Mouse (Mus musculus) brain, embryonic 18.5 days (tissue): Measurements from ENCODE around the gene Ctbp1.

ENCODE experiments used
- DNase-seq: peaks from one replicate; pipeline ENCODE4 v3.0.0-alpha.2; 2012; ENCODE audit warnings: low read depth, low spot score

Ctbp1 gene

DNA sequence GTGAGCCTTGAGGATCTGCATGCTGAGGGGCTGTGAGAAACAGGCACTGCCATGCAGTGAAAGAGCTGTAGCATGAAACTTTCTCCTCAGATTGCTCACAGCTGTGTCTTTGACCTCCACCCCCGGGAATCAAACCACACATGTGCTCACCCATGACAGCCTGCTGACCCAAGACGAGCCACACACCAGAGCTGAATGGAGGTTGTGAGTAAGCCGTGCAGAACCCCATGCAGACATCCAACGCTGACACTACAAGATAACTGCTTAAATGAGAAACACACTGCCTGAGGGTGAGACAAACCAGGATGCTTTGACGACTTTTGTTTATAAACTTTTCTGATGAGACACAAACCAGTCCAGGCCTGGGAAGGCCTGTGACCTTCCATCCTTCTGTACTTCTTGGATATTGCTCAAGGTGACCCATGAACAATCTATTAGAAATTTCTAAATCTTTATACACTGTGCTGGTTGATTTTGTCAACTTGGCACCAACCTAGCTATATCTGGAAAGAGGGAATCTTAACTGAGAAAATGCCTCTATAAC lies 30.3 kb downstream of the Ctbp1 start:
- no peak for DNase-seq

- no peak for DNase-seq
These were observed 34.9 kb downstream of the Ctbp1 start for GRCm38 (mm10) chr5:33239934-33240333.

GRCm38 (mm10) chr5:33239111-33239714 lies 35.6 kb downstream of the Ctbp1 start:
- no peak for DNase-seq

- no peak for DNase-seq
These were observed 36.5 kb downstream of the Ctbp1 start for GRCm38 (mm10) chr5:33238256-33238645.

DNA sequence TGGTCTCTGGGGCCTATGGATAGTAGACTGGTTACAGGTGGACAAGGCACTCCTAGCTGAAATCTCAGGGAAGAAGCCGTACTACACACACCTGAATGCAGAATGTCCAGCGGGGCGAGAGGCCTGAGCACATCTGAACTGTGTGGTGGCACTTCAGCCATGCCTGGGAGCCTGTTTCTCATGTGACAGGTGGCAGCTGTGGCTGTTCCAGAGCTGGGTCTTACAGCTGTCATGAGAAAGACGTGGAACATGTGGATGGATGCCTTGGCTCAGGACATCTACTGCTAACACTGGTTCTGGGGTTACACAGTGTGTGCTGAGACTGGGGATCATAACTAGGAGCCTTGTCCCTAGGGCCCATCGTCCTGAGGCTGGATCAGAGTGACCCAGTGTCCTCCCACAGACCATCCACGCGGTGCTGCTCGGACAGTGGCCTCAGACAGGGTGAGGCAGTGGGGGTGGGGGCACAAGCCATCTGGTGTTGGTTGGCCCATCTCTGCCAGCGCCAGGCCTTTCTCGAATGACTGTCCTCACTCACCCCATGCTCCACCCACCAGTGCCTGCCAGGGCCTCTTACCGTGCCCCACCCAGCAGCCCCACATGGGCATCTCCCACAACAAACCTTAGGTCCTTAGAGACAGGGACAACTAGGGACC lies 37.1 kb downstream of the Ctbp1 start:
- no peak for DNase-seq

DNA sequence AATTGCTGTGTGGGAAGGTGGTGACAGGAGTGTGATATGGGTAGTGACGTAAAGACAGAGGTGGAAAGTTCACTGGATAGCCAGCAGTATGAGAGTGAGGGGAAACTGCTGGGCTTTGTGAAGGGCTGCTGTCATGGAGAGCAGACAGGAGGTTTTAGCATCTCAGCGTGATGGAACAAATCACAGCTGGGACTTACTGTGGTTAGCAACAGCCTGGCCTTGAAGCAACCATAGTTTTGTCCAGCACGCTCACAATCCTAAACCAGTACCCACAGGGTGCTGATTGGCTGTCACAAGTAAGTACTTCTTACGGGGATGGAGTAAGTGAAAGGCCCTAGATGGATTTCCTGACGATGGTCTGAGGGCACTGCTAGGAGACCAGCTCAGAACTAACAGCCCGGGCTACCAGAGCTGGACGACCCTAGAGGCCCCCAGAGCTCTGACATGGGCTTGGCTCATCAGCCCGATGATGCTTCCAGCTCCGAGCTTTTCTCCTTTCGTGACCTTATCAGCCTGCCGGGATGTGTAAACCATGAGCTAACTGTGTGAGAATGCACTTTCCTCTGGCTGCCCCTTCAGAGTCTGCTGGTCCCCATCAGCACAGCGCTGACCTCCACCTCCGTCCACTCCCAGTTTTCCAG lies 40.3 kb downstream of the Ctbp1 start:
- no peak for DNase-seq

GRCm38 (mm10) chr5:33232791-33233190 lies 42.0 kb downstream of the Ctbp1 start:
- no peak for DNase-seq

- no peak for DNase-seq
These were observed 44.5 kb downstream of the Ctbp1 start for GRCm38 (mm10) chr5:33230285-33230684.

GRCm38 (mm10) chr5:33228428-33228827 lies 46.4 kb downstream of the Ctbp1 start:
- no peak for DNase-seq

GRCm38 (mm10) chr5:33225673-33226072 lies 49.1 kb downstream of the Ctbp1 start:
- DNase-seq = no peak

DNA sequence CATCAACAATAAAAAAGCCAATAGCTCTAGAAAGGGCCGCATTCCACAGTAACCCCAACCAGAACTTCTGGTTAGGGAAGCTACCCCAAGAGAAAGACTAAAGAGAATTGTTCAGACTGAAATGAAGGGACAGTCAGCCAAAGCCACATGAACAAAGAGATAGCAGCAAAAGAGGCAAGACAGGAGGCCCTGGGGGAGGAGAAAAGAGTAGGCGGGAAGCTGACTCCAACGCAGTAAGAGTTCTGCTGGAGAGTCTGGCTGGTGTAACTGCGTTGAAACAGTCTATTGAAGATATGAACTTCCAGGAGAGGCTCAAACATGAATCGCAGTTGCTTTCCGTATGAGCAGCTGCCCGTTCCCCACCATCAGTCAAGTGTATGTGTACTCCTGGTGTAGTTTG lies 50.3 kb downstream of the Ctbp1 start:
- no peak for DNase-seq

DNA sequence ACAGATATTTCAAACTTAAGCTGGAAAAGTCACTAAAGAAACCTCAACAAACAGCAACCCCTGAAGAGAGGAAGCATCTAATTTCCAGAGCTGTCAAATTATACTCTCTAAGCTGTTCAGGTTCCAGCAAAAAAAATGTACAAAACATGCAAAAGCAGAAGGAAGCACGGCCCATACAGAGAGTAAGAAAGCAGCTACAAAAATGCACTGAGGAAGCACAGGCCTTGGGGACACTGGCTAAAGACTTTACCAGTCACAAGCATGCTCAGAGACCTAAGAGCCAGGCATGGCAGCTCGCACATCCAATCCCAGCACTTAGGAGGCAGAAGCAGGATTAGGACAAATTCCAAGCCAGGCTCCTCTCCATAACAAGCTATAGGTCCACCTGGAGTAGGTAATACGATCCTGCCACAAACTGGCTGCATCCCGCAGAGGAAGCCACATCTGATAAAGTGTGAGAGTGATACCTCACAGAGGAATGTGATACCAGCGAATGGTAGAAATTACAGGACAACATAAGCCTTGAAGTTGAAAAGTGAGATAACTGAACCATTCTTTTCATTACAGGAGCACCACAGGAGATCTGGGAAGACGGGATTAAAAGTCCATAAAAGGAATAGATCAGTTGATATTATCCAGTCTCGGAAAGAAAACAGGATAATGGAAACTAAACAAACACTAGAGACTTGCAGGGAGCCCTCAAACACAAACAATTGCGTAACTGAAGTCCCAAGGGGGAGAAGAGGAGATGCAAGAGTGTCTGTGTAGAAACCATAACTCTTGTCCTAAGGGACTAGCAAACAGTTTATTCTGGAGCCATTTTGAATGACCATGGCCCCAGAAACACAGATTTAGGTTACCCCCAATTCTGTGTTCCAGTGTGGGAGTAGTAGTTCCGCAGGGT lies 51.7 kb downstream of the Ctbp1 start:
- DNase-seq = no peak

- no peak for DNase-seq
These were observed 52.4 kb downstream of the Ctbp1 start for GRCm38 (mm10) chr5:33222389-33222788.

GRCm38 (mm10) chr5:33220350-33221044 lies 54.3 kb downstream of the Ctbp1 start:
- no peak for DNase-seq

DNA sequence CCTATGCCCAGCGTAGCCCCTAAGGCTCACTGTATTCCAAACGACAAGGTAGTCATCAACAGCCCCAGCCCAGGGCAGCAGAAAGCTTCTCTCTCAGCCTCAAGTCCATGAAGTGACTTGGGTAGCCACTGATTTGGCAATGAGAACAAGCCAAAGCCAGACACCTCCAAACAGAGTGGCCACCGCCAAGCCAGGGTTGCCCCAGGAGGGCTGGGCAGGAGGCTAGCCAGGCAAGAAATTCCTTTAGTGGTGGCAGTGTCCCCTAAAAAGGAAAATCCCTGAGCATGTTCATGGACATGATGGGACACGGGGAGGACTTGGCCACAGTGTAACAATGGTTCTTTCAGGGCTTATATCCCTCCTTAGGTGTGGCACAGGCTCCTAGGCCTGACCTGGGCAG lies 55.0 kb downstream of the Ctbp1 start:
- no peak for DNase-seq

GRCm38 (mm10) chr5:33218746-33219449 lies 55.9 kb downstream of the Ctbp1 start:
- DNase-seq = no peak

DNA sequence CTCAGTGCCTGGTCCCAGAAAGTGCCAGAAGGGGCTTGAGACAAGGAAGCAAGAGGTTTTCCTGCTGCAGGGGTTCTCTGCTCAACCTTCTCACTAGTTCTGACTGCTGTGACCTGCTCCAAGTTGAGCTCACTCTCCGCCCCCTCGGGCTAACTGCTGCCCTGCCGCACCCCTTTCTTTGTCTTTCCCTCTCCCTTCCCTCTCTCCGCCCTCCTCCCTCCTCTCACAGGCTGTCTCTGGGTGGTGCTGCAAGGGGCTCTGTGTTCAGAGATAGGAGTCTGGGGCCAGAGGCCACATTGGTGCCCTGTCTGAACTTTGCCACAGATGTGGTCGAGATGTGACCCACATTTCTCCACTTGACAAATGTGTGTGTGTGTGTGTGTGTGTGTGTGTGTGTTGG lies 56.7 kb downstream of the Ctbp1 start, which contains the start of gene Spon2:
Gene Spon2, minus strand, starts transcription at position 375 of the 400 bp plus-strand sequence.
- DNase-seq = no peak

DNA sequence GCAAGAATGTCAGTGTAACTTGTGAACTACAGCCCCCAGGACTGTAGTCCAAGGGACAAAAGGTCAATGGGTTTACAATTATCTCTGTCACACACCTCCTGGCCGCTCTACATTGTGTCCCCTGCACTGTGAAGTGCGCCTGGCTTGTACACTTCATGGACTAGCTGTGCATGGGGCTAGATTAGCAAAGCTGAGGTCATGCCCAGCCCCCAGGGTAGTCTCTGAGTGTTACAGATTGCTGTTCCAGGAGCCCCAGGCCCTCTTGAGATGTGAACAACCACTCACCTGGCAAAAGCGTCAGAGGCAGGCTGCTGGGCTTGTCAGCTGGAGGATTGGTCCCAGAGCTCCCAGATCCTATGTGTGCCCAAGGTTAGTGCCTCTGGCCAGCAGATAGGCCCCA lies 57.1 kb downstream of the Ctbp1 start:
- DNase-seq = no peak

- DNase-seq = no peak
These were observed 60.1 kb downstream of the Ctbp1 start for GRCm38 (mm10) chr5:33214723-33215122.

DNA sequence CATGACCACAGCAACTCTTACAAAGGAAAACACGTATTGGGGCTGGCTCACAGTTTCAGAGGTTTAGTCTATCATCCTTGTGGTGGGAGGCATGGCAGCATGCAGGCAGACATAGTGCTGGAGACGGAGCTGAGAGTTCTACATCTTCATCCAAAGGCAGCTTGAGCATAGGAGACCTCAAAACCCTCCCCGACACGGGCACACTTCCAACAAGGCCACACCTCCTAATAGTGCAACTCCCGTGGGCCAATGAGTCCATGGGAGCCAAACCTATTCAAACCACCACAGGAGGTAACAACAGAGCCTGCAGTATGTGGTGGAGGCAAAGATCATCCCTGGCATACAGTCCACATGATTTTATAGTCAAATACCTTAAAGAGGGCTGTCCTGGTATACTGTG lies 63.5 kb downstream of the Ctbp1 start:
- no peak for DNase-seq

GRCm38 (mm10) chr5:33210515-33210914 lies 64.3 kb downstream of the Ctbp1 start:
- DNase-seq = no peak
